Mouse (Mus musculus): ENCODE data around the gene Gabrd. TPM values are rescaled to one million over a fixed set of nuclear protein-coding genes. Genes with fewer than 3 reads are reported as not detected.

Gene Gabrd
- total and polyA plus RNA-seq, 3 experiments = 0.50 to 1.1 TPM; not detected in 1

DNA sequence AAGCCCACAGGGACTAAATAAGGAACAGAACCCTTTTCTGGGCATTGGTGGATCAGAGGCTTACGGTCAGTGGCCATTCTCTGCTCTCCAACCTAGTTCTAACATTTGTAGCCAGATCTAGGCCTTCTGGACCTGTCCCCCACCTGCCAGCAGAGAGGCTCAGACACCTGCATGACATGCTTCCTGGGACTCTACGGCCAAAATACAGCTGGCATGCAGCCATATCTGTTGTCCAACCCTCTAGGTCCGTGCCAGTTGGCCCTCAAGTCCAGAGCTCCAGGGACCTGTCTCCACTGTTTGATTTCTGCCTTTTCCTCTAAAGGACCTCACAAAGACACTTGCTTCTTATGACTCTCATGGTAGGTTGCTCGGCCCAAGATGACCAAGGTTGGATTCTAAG, 1.2 kb downstream of the Gabrd start:
- Histone ChIP-seq H3K36me3 (ENCODE audit: control insufficient read depth in 1 of 2, insufficient read depth in 2 of 2, low read length in 2 of 2) (no peaks in the 10 kb centered on the region), H3K9ac (ENCODE audit: control insufficient read depth, low read depth, low read length, poor library complexity, severe bottlenecking) (no peak overlapping the region), H3K9me3 (replicated peaks; ENCODE audit: insufficient read depth, low read length) (no peaks in the 10 kb centered on the region), H3K4me3 (ENCODE audit: control insufficient read depth in 1 of 2, insufficient read depth in 1 of 2, low read depth in 2 of 2, low read length in 2 of 2) (no peak overlapping the region), H3K27ac (ENCODE audit: control insufficient read depth, low read depth, low read length) (no peak overlapping the region), H3K79me2 (ENCODE audit: control insufficient read depth, insufficient read depth, low read length, poor library complexity) (no peaks in the 10 kb centered on the region), H3K27me3 (ENCODE audit: control insufficient read depth in 1 of 2, insufficient read depth in 2 of 2, low read length in 2 of 2) (peaks cover 0 to 2% of the 10 kb centered on the region in 2 experiments; a peak in 2 of 4 replicates), H3K4me1 (ENCODE audit: control insufficient read depth in 1 of 2, insufficient read depth in 2 of 2, low read length in 2 of 2) (no peaks in the 10 kb centered on the region)
- no peak for DNase-seq (ENCODE audit: low read depth, low spot score)
- TF ChIP-seq USF1 (IDR thresholded peaks at IDR 0.05; ENCODE audit: low read depth, low read length) (no peak), TAL1 (IDR thresholded peaks at IDR 0.05; ENCODE audit: low read length) (no peak), ZKSCAN1 (IDR thresholded peaks at IDR 0.05; ENCODE audit: low read depth, low read length) (no peak), RCOR1 (IDR thresholded peaks at IDR 0.05; ENCODE audit: low read depth, low read length) (no peak), GABPA (IDR thresholded peaks at IDR 0.05; ENCODE audit: low read depth, low read length) (no peak), SIN3A (IDR thresholded peaks at IDR 0.05; ENCODE audit: low read length) (no peak), ZNF384 (IDR thresholded peaks at IDR 0.05; ENCODE audit: low read depth, low read length) (no peak), TBP (IDR thresholded peaks at IDR 0.05; ENCODE audit: low read depth, low read length) (no peak), UBTF (IDR thresholded peaks at IDR 0.05; ENCODE audit: borderline replicate concordance, insufficient read depth, low read depth, low read length) (no peak), NELFE (IDR thresholded peaks at IDR 0.05; ENCODE audit: low read depth, low read length) (no peak), USF2 (IDR thresholded peaks at IDR 0.05; ENCODE audit: borderline replicate concordance in 1 of 2, insufficient read depth in 1 of 2, low read depth in 1 of 2, low read length in 2 of 2) (no peak), CHD1 (IDR thresholded peaks at IDR 0.05; ENCODE audit: low read depth, low read length) (no peak)

DNA sequence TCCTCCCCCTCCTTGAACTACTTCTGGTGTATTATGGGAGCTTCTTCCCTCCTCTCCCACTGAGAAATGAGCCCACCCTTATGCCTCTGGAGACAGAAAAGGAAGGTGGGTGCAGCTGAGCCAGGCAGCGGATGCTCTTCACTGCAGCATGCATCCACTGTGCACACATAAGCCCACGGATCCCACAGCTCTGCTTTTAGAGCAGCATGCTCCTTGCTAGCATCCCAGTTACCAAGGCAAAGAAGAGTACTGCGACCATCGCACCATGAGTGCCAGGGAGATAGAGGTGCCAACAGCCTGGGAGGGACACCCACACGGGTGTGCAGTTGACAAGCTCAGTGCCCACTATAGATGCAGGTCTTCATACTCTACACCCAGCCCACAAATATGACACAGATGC, 2.4 kb downstream of the Gabrd start:
- TF ChIP-seq TAL1 (IDR thresholded peaks at IDR 0.05; ENCODE audit: low read length) = no peak
- TF ChIP-seq NELFE (IDR thresholded peaks at IDR 0.05; ENCODE audit: low read depth, low read length) = no peak
- no peak for TF ChIP-seq MYB (IDR thresholded peaks at IDR 0.05; ENCODE audit: low read depth, low read length)
- no peak for TF ChIP-seq CHD2 (IDR thresholded peaks at IDR 0.05; ENCODE audit: low read length)
- TF ChIP-seq ZC3H11A (IDR thresholded peaks at IDR 0.05; ENCODE audit: low read depth, low read length) = no peak
- no peak for TF ChIP-seq CTCF (IDR thresholded peaks at IDR 0.05 in 2 of 3, conservative IDR thresholded peaks at IDR 0.05 in 1 of 3; ENCODE audit: control insufficient read depth in 1 of 3, insufficient read depth in 1 of 3, low read depth in 2 of 3, low read length in 3 of 3, poor library complexity in 1 of 3, severe bottlenecking in 1 of 3)
- no peak for TF ChIP-seq NRF1 (IDR thresholded peaks at IDR 0.05; ENCODE audit: insufficient read depth, low read depth, low read length, poor library complexity, severe bottlenecking)
- no peak for TF ChIP-seq HCFC1 (IDR thresholded peaks at IDR 0.05; ENCODE audit: low read depth, low read length)
- TF ChIP-seq USF1 (IDR thresholded peaks at IDR 0.05; ENCODE audit: low read depth, low read length) = no peak
- no peak for TF ChIP-seq EP300 (IDR thresholded peaks at IDR 0.05; ENCODE audit: low read depth in 1 of 2, low read length in 2 of 2)
- TF ChIP-seq JUND (IDR thresholded peaks at IDR 0.05; ENCODE audit: low read depth, low read length) = no peak
- no peak for TF ChIP-seq ZKSCAN1 (IDR thresholded peaks at IDR 0.05; ENCODE audit: low read depth, low read length)
- Histone ChIP-seq H3K4me1 (ENCODE audit: control insufficient read depth in 1 of 2, insufficient read depth in 2 of 2, low read length in 2 of 2) (no peaks in the 10 kb centered on the region), H3K4me3 (ENCODE audit: control insufficient read depth in 1 of 2, insufficient read depth in 1 of 2, low read depth in 2 of 2, low read length in 2 of 2) (no peak overlapping the region), H3K27ac (ENCODE audit: control insufficient read depth, low read depth, low read length) (no peak overlapping the region), H3K79me2 (ENCODE audit: control insufficient read depth, insufficient read depth, low read length, poor library complexity) (no peaks in the 10 kb centered on the region), H3K9ac (ENCODE audit: control insufficient read depth, low read depth, low read length, poor library complexity, severe bottlenecking) (no peak overlapping the region), H3K36me3 (ENCODE audit: control insufficient read depth in 1 of 2, insufficient read depth in 2 of 2, low read length in 2 of 2) (no peaks in the 10 kb centered on the region), H3K9me3 (replicated peaks; ENCODE audit: insufficient read depth, low read length) (no peaks in the 10 kb centered on the region), H3K27me3 (ENCODE audit: control insufficient read depth in 1 of 2, insufficient read depth in 2 of 2, low read length in 2 of 2) (peaks cover 2% of the 10 kb centered on the region in 2 experiments; a peak in 2 of 4 replicates)
- no peak for DNase-seq (ENCODE audit: low read depth, low spot score)

Data from MEL (cell line).